Mouse (Mus musculus) megakaryocyte-erythroid progenitor cell, adult 5 weeks (primary cell): ENCODE data around the gene Gm42421. TPM values are rescaled to one million over a fixed set of nuclear protein-coding genes. Genes with fewer than 3 reads are reported as not detected.

Experiments used
- polyA plus RNA-seq: library from polyadenylated mRNA; stranded (reverse); fragments of >175 nt; gene quantifications from 2 replicates; pipeline ENCODE4 v1.2.3, GENCODE M21; 2012

The Gm42421 gene
- polyA plus RNA-seq, result not detected in 2 replicates

DNA sequence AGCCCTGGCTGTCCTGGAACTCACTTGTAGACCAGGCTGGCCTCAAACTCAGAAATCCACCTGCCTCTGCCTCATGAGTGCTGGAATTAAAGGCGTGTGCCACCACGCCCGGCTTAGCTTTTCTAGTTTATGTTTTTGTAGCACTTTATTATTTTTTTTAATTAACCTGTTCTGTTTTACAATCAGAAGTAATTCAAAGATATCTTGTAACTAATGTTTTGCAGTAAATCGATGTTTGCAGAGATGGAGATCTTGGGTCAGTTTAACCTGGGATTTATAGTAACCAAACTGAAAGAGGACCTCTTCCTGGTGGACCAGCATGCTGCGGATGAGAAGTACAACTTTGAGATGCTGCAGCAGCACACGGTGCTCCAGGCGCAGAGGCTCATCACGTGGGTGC, at the start of gene Gm42421:
Gene Gm42421, plus strand, starts transcription at position 301 of the 400 bp plus-strand sequence.

DNA sequence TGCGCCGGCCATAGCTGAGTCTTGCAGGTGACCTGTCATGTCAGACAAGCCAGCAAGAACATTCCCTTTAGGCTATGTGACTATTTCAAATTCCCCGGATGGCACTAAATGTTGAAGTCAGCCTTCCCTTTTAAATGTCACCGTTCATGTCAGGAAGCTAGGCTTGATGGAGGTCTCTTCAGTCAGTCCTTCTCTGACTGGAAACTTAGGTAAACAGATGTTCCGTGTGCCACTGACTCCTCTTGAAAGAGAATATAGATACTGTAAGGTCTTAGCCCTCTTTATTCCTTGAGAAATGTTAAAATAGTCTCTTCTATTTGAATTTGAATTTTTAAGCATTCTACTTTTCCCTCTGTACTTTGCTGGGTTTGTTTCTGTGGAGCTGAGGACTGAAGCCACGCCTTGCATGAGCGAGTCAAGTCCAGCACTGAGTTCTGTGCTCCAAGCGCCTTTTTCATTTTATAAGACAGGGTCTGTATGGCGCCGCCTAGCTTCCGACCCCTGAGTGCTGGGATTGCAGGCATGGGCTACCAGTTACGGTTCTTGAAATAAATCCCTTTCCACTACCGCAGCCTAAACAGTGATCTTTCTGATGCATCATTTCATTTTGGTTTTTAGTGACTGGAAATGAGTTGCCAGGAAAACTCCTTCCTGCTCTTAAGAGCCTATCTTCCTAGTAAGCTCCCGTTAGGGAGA, 30.2 kb upstream of the Gm42421 start, which contains the start of gene Ankrd61:
Gene Ankrd61, minus strand, starts transcription at position 51 of the 696 bp plus-strand sequence.

DNA sequence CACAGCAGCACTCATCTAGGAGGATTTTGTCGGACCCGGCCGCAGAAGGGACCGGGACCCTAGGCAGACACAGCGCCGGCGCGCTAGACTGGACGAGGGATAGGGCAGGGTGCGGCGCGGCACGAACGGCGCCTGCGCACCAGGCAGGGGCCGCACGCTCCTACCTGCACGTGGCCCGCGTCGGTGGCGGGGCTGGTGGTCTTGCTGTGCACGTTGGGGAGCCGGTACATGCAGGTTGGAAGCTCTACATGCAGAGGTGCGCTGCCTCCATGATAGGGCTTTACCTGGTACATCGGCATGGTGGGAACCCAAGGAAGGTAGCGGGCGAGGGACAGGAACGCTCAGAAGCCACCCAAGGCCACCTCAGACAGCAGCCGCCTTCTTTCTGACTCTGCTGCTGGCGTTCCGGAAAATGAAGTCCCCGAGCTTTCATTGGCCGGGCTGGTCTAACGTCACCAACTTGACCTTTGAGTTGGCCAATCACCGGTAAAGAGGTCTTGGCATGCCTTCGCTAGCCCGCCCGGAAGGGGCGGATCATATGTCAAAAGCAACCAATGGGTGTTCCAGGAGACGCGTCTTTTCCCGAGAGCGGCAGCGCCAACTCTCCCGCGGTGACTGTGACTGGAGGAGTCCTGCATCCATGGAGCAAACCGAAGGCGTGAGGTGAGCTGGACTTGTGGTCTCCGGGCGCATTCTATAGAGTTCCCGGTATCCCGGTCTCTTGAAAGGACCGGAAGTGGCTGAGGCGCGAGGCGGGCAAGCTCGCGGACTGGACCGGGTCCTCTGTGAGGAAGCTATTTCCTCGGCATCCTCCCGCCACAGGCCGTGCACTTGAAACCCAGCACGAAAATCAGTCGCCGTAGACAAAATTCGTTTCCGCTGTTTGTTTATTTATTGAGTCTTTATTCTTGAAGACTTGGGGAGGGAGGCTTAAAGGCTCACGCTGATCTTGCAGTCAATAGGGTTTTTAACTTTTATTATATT, 18.3 kb upstream of the Gm42421 start, which contains the start of the genes Aimp2 and Pms2:
Gene Aimp2, minus strand, starts transcription at position 431 of the 984 bp plus-strand sequence.
Gene Pms2, plus strand, starts transcription at position 548 of the 984 bp plus-strand sequence.

DNA sequence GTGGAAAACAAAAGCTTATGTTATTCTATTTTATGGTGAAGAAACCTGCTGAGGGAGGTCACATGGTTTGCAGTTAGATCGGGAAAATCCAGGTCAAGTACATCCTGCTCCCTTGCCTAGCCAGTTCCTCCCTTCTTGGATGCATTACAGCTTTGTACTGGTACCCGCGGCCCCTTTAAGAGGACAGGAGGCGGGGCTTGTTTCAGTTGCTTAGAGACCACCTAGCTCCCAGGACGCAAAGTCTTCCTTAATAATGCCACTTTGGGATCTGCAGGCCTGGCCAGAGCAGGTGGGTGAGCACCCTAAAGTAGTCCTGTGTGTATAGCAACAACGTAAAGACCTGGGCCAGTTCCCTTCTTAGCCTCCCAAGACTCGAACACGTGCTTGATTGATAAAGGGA, 4.9 kb downstream of the Gm42421 start, which contains the start of gene Rsph10b:
Gene Rsph10b, plus strand, starts transcription at position 205 of the 400 bp plus-strand sequence.

Other genes with a start within 250 kb of the Gm42421 start
- 30.9 and 33.1 TPM in 2 replicates for gene Usp42, start 195.9 kb upstream of the Gm42421 start, polyA plus RNA-seq
- gene Eif2ak1, start 110.4 kb upstream of the Gm42421 start, polyA plus RNA-seq, result 16.5 and 21.0 TPM in 2 replicates
- gene Ankrd61, start 30.5 kb upstream of the Gm42421 start, polyA plus RNA-seq, result 0.14 TPM in 1 of 2 replicates, not detected in the other
- 44.1 and 49.6 TPM in 2 replicates for gene Aimp2, start 18.3 kb upstream of the Gm42421 start, polyA plus RNA-seq
- 1.5 and 1.9 TPM in 2 replicates for gene Pms2, start 18.2 kb upstream of the Gm42421 start, polyA plus RNA-seq
- gene Rsph10b, start 4.9 kb downstream of the Gm42421 start, polyA plus RNA-seq, result not detected in 2 replicates
- 56.6 and 57.9 TPM in 2 replicates for gene Ccz1, start 86.7 kb downstream of the Gm42421 start, polyA plus RNA-seq
- gene Ocm, start 98.5 kb downstream of the Gm42421 start, polyA plus RNA-seq, result not detected in 2 replicates
- 7.1 and 9.3 TPM in 2 replicates for gene Lmtk2, start 172.3 kb downstream of the Gm42421 start, polyA plus RNA-seq